ENCODE assay signal across 10 mouse cellular contexts in the genomic region with DNA sequence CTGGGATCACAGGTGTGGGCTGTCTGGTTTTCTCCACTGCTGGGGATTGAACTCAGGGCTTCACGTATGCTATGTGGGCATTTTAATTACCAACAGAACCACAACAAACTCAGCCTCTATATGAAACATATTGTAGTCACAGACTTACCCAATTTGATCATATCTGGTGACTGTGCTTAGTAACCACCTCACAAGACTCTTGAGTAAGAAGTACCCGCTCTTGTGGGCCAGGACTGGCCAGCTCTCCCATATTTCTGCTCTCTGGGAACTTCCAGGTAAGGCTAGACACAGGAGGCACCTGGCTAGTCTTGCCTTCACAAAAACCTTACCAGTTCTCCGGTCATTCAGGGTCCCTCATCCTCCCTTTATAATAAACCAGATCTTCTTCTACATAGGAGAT. TPM values are rescaled to one million over a fixed set of nuclear protein-coding genes. Genes with fewer than 3 reads are reported as not detected.
DNase-seq lines count a peak whose midpoint lies in the region; ATAC-seq and TF ChIP-seq lines count a peak whose summit lies in the region.
"Had no signal": no experiment of that assay in that cellular context is flagged by ENCODE, and none has a peak within 500 bp of the region (broad histone marks: within the 10 kb centered on the region; RNA-seq: fewer than 3 reads in every experiment).

No protein-coding gene starts in this region.

- intact Hi-C loops in heart, postnatal 10 days (cut with DNase I), result no loop called here

- TF ChIP-seq POLR2A in olfactory bulb, adult 2 months (IDR thresholded peaks at IDR 0.05; ENCODE audit: insufficient read depth, low read depth, low read length), result no peak

- no peaks in the 10 kb centered on the region for H3K36me3 ChIP-seq in heart, embryonic 16.5 days (ENCODE audit: control insufficient read depth, insufficient read depth)
- no peaks in the 10 kb centered on the region for H3K36me3 ChIP-seq in midbrain, embryonic 11.5 days (ENCODE audit: control insufficient read depth, insufficient read depth, low read length)
- no peaks in the 10 kb centered on the region for H3K36me3 ChIP-seq in midbrain, embryonic 10.5 days
- H3K36me3 ChIP-seq in hindbrain, postnatal 0 days (ENCODE audit: insufficient read depth, low read length), result no peaks in the 10 kb centered on the region
- H3K36me3 ChIP-seq: embryonic facial prominence, embryonic 12.5 days had no signal

- H3K9ac ChIP-seq in heart, embryonic 16.5 days (ENCODE audit: low read length), result no peak overlapping the region
- H3K9ac ChIP-seq in midbrain, embryonic 11.5 days (ENCODE audit: low read length), result no peak overlapping the region
- no peak overlapping the region for H3K9ac ChIP-seq in hindbrain, postnatal 0 days (replicated peaks; ENCODE audit: low read length)
- H3K9ac ChIP-seq: embryonic facial prominence, embryonic 12.5 days had no signal

- no peaks in the 10 kb centered on the region for H3K9me3 ChIP-seq in heart, embryonic 16.5 days (replicated peaks; ENCODE audit: control insufficient read depth, low read length)
- no peaks in the 10 kb centered on the region for H3K9me3 ChIP-seq in midbrain, embryonic 11.5 days (ENCODE audit: control insufficient read depth, low read length)
- no peaks in the 10 kb centered on the region for H3K9me3 ChIP-seq in midbrain, embryonic 10.5 days (replicated peaks)
- no peaks in the 10 kb centered on the region for H3K9me3 ChIP-seq in hindbrain, postnatal 0 days (ENCODE audit: low read length)
- H3K9me3 ChIP-seq: embryonic facial prominence, embryonic 12.5 days had no signal

- DNase-seq in heart, postnatal 10 days, result no peak
- DNase-seq in midbrain, embryonic 11.5 days (ENCODE audit: low spot score, missing footprints), result peak; percentile 65
- DNase-seq in midbrain, embryonic 10.5 days (ENCODE audit: low spot score), result no peak
- no peak for DNase-seq in hindbrain, postnatal 0 days (ENCODE audit: low spot score)
- no peak for DNase-seq in layer of hippocampus, postnatal 36 days
- DNase-seq: right cerebral cortex, adult 18-20 months had no signal

- H3K4me1 ChIP-seq in heart, embryonic 16.5 days (ENCODE audit: control insufficient read depth, insufficient read depth, low read length), result peaks cover 26% of the 10 kb centered on the region
- H3K4me1 ChIP-seq in midbrain, embryonic 11.5 days (ENCODE audit: control insufficient read depth, insufficient read depth, low read length), result no peaks in the 10 kb centered on the region
- H3K4me1 ChIP-seq in midbrain, embryonic 10.5 days, result peaks cover 8% of the 10 kb centered on the region; the same call in 1 of the 2 replicates
- H3K4me1 ChIP-seq in hindbrain, postnatal 0 days (ENCODE audit: insufficient read depth, low read length), result peaks cover 27% of the 10 kb centered on the region
- H3K4me1 ChIP-seq in olfactory bulb, adult 2 months (ENCODE audit: control insufficient read depth, insufficient read depth, low read length), result peaks cover 25% of the 10 kb centered on the region

- no peak overlapping the region for H3K4me3 ChIP-seq in heart, embryonic 16.5 days (ENCODE audit: low read length)
- no peak overlapping the region for H3K4me3 ChIP-seq in midbrain, embryonic 11.5 days (ENCODE audit: low read depth, low read length)
- no peak overlapping the region for H3K4me3 ChIP-seq in midbrain, embryonic 10.5 days
- H3K4me3 ChIP-seq in hindbrain, postnatal 0 days (ENCODE audit: low read length), result no peak overlapping the region
- no peak overlapping the region for H3K4me3 ChIP-seq in olfactory bulb, adult 2 months (ENCODE audit: insufficient read depth, low read depth, low read length)
- H3K4me3 ChIP-seq: embryonic facial prominence, embryonic 12.5 days had no signal

- peak overlapping the region; percentile 81 for H3K27ac ChIP-seq in heart, embryonic 16.5 days (ENCODE audit: low read length)
- no peak overlapping the region for H3K27ac ChIP-seq in midbrain, embryonic 11.5 days (ENCODE audit: low read depth, low read length)
- H3K27ac ChIP-seq in midbrain, embryonic 10.5 days (replicated peaks), result no peak overlapping the region
- H3K27ac ChIP-seq in hindbrain, postnatal 0 days, result peak overlapping the region; percentile 87
- H3K27ac ChIP-seq in olfactory bulb, adult 2 months (ENCODE audit: insufficient read depth, low read depth, low read length), result peak overlapping the region; percentile 71
- H3K27ac ChIP-seq: embryonic facial prominence, embryonic 12.5 days had no signal

- no peak for ATAC-seq in heart, embryonic 16.5 days (replicated peaks; ENCODE audit: extremely low read depth, insufficient read depth, low FRiP score)
- no peak for ATAC-seq in midbrain, embryonic 11.5 days (ENCODE audit: low FRiP score)
- no peak for ATAC-seq in hindbrain, postnatal 0 days

- 85% methylated on average over 3 of the region's 3 CpGs for WGBS in heart, embryonic 16.5 days
- 93% methylated on average over 3 of the region's 3 CpGs for WGBS in midbrain, embryonic 11.5 days
- 84% methylated on average over 3 of the region's 3 CpGs for WGBS in midbrain, embryonic 10.5 days
- WGBS in hindbrain, postnatal 0 days, result 74% methylated on average over 3 of the region's 3 CpGs
- WGBS in olfactory bulb, adult 2 months, result 85% methylated on average over 3 of the region's 3 CpGs

- peak overlapping the region; percentile 46; the same call in 1 of the 2 replicates for H3K4me2 ChIP-seq in heart, embryonic 16.5 days (ENCODE audit: low read depth, low read length)
- H3K4me2 ChIP-seq in midbrain, embryonic 11.5 days, result no peak overlapping the region
- no peak overlapping the region for H3K4me2 ChIP-seq in hindbrain, postnatal 0 days (ENCODE audit: low read depth, low read length)
- H3K4me2 ChIP-seq: embryonic facial prominence, embryonic 12.5 days had no signal

- no peaks in the 10 kb centered on the region for H3K27me3 ChIP-seq in heart, embryonic 16.5 days (ENCODE audit: control insufficient read depth, insufficient read depth, low read length)
- no peaks in the 10 kb centered on the region for H3K27me3 ChIP-seq in midbrain, embryonic 11.5 days (ENCODE audit: control insufficient read depth, insufficient read depth, low read length)
- no peaks in the 10 kb centered on the region for H3K27me3 ChIP-seq in midbrain, embryonic 10.5 days (ENCODE audit: low read depth, poor library complexity, severe bottlenecking)
- no peaks in the 10 kb centered on the region for H3K27me3 ChIP-seq in hindbrain, postnatal 0 days (ENCODE audit: insufficient read depth, low read length)
- H3K27me3 ChIP-seq: embryonic facial prominence, embryonic 12.5 days had no signal

- no peak for TF ChIP-seq CTCF in hindbrain, postnatal 0 days (IDR thresholded peaks at IDR 0.05; ENCODE audit: low read depth)
- no peak for TF ChIP-seq CTCF in olfactory bulb, adult 2 months (IDR thresholded peaks at IDR 0.05; ENCODE audit: insufficient read depth, low read depth, low read length)

RNA-seq across cellular contexts. Expression of gene Rimkla, which starts 30.0 kb away (rescaled TPM):
- polyA plus RNA-seq in heart, embryonic 16.5 days (2015; fragmentation: Nextera tagmentation; extraction: Ambion mirVana), result 4.5 and 4.6 TPM in 2 replicates
- 1 to 10 TPM; 1.3 to 1.5 TPM for total RNA-seq in heart, postnatal 10 days (2021)
- polyA plus RNA-seq in midbrain, embryonic 11.5 days (2014; fragmentation: Nextera tagmentation; extraction: Ambion mirVana), result 6.7 and 7.4 TPM in 2 replicates
- 3.8 and 5.0 TPM in 2 replicates for polyA plus RNA-seq in midbrain, embryonic 10.5 days (2016; fragmentation: Nextera tagmentation; extraction: Ambion mirVana)
- total RNA-seq in hindbrain, postnatal 0 days (2014; rRNA removed), result 39.8 and 43.1 TPM in 2 replicates
- polyA plus RNA-seq in hindbrain, postnatal 0 days (2015; fragmentation: Nextera tagmentation; extraction: Ambion mirVana), result 20.9 and 23.1 TPM in 2 replicates
- polyA plus RNA-seq in olfactory bulb, adult 2 months (2012; ENCODE audit: insufficient read depth, insufficient read length, low replicate concordance, missing spikeins), result not detected in 2 replicates
- total RNA-seq in layer of hippocampus, postnatal 36 days (2021), result 10 to 100 TPM; 12.0 to 12.4 TPM
- total RNA-seq: gastrocnemius, adult 18-20 months had no signal

RNA-seq across cellular contexts. Expression of gene Zmynd12, which starts 39.8 kb away (rescaled TPM):
- 0.28 and 0.42 TPM in 2 replicates for polyA plus RNA-seq in heart, embryonic 16.5 days (2015; fragmentation: Nextera tagmentation; extraction: Ambion mirVana)
- total RNA-seq in heart, postnatal 10 days (2021), result not detected
- 0.41 TPM in 1 of 2 replicates, not detected in the other for polyA plus RNA-seq in midbrain, embryonic 11.5 days (2014; fragmentation: Nextera tagmentation; extraction: Ambion mirVana)
- 0.35 TPM in 1 of 2 replicates, not detected in the other for polyA plus RNA-seq in midbrain, embryonic 10.5 days (2016; fragmentation: Nextera tagmentation; extraction: Ambion mirVana)
- total RNA-seq in hindbrain, postnatal 0 days (2014; rRNA removed), result 0.11 TPM in 1 of 2 replicates, not detected in the other
- polyA plus RNA-seq in hindbrain, postnatal 0 days (2015; fragmentation: Nextera tagmentation; extraction: Ambion mirVana), result 0.51 and 1.3 TPM in 2 replicates
- polyA plus RNA-seq in olfactory bulb, adult 2 months (2012; ENCODE audit: insufficient read depth, insufficient read length, low replicate concordance, missing spikeins), result not detected in 2 replicates
- total RNA-seq in layer of hippocampus, postnatal 36 days (2021), result under 1 TPM; 0.46 to 0.47 TPM
- total RNA-seq: gastrocnemius, adult 18-20 months had no signal

RNA-seq across cellular contexts. Expression of gene Ppcs, which starts 40.2 kb away (rescaled TPM):
- polyA plus RNA-seq in heart, embryonic 16.5 days (2015; fragmentation: Nextera tagmentation; extraction: Ambion mirVana), result 30.3 and 32.6 TPM in 2 replicates
- total RNA-seq in heart, postnatal 10 days (2021), result 10 to 100 TPM in 1 of 2 experiments, 1 to 10 TPM in 1; 9.6 to 17.0 TPM
- polyA plus RNA-seq in midbrain, embryonic 11.5 days (2014; fragmentation: Nextera tagmentation; extraction: Ambion mirVana), result 21.6 and 22.1 TPM in 2 replicates
- polyA plus RNA-seq in midbrain, embryonic 10.5 days (2016; fragmentation: Nextera tagmentation; extraction: Ambion mirVana), result 24.0 and 27.5 TPM in 2 replicates
- 12.1 and 14.1 TPM in 2 replicates for total RNA-seq in hindbrain, postnatal 0 days (2014; rRNA removed)
- 28.5 and 29.4 TPM in 2 replicates for polyA plus RNA-seq in hindbrain, postnatal 0 days (2015; fragmentation: Nextera tagmentation; extraction: Ambion mirVana)
- polyA plus RNA-seq in olfactory bulb, adult 2 months (2012; ENCODE audit: insufficient read depth, insufficient read length, low replicate concordance, missing spikeins), result not detected in 2 replicates
- total RNA-seq in layer of hippocampus, postnatal 36 days (2021), result 1 to 10 TPM; 6.2 to 6.4 TPM

RNA-seq across cellular contexts. Expression of gene Ccdc30, which starts 47.1 kb away (rescaled TPM):
- 3.8 and 4.0 TPM in 2 replicates for polyA plus RNA-seq in heart, embryonic 16.5 days (2015; fragmentation: Nextera tagmentation; extraction: Ambion mirVana)
- under 1 TPM; 0.35 to 0.65 TPM for total RNA-seq in heart, postnatal 10 days (2021)
- 8.8 and 10.4 TPM in 2 replicates for polyA plus RNA-seq in midbrain, embryonic 11.5 days (2014; fragmentation: Nextera tagmentation; extraction: Ambion mirVana)
- polyA plus RNA-seq in midbrain, embryonic 10.5 days (2016; fragmentation: Nextera tagmentation; extraction: Ambion mirVana), result 9.0 and 9.1 TPM in 2 replicates
- 10.0 and 13.4 TPM in 2 replicates for total RNA-seq in hindbrain, postnatal 0 days (2014; rRNA removed)
- 23.1 and 24.3 TPM in 2 replicates for polyA plus RNA-seq in hindbrain, postnatal 0 days (2015; fragmentation: Nextera tagmentation; extraction: Ambion mirVana)
- polyA plus RNA-seq in olfactory bulb, adult 2 months (2012; ENCODE audit: insufficient read depth, insufficient read length, low replicate concordance, missing spikeins), result not detected in 2 replicates
- 10 to 100 TPM; 19.9 to 28.7 TPM for total RNA-seq in layer of hippocampus, postnatal 36 days (2021)
- total RNA-seq: gastrocnemius, adult 18-20 months had no signal

Comparison
In these comparisons a context has a peak if more than half of its experiments do, and no peak if none do; other contexts are left out.
1. H3K27ac ChIP-seq: peak in heart, embryonic 16.5 days (single experiment), hindbrain, postnatal 0 days (single experiment) and olfactory bulb, adult 2 months (single experiment); none in midbrain, embryonic 11.5 days (single experiment) and midbrain, embryonic 10.5 days (single experiment).
2. RNA of gene Ppcs, which starts 40.2 kb away (polyA plus RNA-seq): 30.3 to 32.6 TPM in heart, embryonic 16.5 days, 28.5 to 29.4 TPM in hindbrain, postnatal 0 days, 24.0 to 27.5 TPM in midbrain, embryonic 10.5 days and 21.6 to 22.1 TPM in midbrain, embryonic 11.5 days; not detected in olfactory bulb, adult 2 months; every median in the first group is over 10 times any median in the second.